Mouse (Mus musculus): ENCODE data around the gene Pus10. TPM values are rescaled to one million over a fixed set of nuclear protein-coding genes. Genes with fewer than 3 reads are reported as not detected.
A peak's percentile ranks its signal among the peaks of the same experiment; 100 is the strongest.

The Pus10 gene
- polyA plus RNA-seq (2015; fragmentation: Nextera tagmentation; extraction: Ambion mirVana): 23.5 and 28.2 TPM in 2 replicates

GRCm38 (mm10) chr11:23665311-23665786 lies at the start of gene Pus10:
TSS of gene Pus10 (plus strand) at chr11:23665674.
- Histone ChIP-seq H3K4me3 (peak within 1 kb of the TSS; percentile 93), H3K4me1 (peaks cover 15% of the 10 kb centered on the region), H3K27ac (peak within 1 kb of the TSS; percentile 95), H3K36me3 (peaks cover 9% of the 10 kb centered on the region; the same call in 1 of the 2 replicates), H3K4me2 (peak within 1 kb of the TSS; percentile 64), H3K9me3 (no peaks in the 10 kb centered on the region), H3K9ac (peak within 1 kb of the TSS; percentile 91), H3K27me3 (no peaks in the 10 kb centered on the region)
- ATAC-seq (ENCODE audit: insufficient number of reproducible peaks, insufficient read depth, low FRiP score, low TSS enrichment, low read depth): 0 out of 2 replicates have a peak, but pooled peaks have one; percentile 10
- under 1% methylated on average over 32 of the region's 40 CpGs for WGBS

GRCm38 (mm10) chr11:23618995-23619394 lies 46.5 kb upstream of the Pus10 start:
- Histone ChIP-seq H3K4me3 (no peak overlapping the region), H3K4me1 (no peaks in the 10 kb centered on the region), H3K9me3 (no peaks in the 10 kb centered on the region), H3K9ac (no peak overlapping the region), H3K27ac (no peak overlapping the region), H3K36me3 (peaks cover 20% of the 10 kb centered on the region), H3K4me2 (no peak overlapping the region), H3K27me3 (no peaks in the 10 kb centered on the region)
- no peak for ATAC-seq (ENCODE audit: insufficient number of reproducible peaks, insufficient read depth, low FRiP score, low TSS enrichment, low read depth)
- 83% methylated on average over 5 of the region's 5 CpGs for WGBS

DNA sequence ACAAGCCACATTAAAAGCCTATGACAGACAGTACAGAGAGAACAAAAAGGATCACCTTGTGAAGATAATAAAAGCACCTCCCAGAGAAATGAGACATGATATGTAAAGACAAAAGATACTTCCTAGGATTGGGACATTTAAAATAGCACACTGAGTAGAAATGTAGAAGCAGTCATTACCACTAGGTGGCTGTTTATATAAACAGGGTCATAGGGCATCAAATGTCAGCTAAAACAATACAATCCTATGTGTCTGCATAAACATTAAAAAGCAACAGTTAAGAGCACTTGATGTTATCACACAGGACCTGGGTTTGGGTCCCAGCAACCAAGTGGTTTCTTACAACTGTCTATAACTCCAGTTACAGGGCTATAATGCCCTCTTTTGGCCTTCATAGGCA lies 34.8 kb upstream of the Pus10 start:
- Histone ChIP-seq H3K9ac (no peak overlapping the region), H3K27me3 (no peaks in the 10 kb centered on the region), H3K9me3 (no peaks in the 10 kb centered on the region), H3K4me2 (no peak overlapping the region), H3K27ac (no peak overlapping the region), H3K4me3 (no peak overlapping the region), H3K36me3 (peaks cover 11% of the 10 kb centered on the region), H3K4me1 (0 out of 2 replicates have a peak, but pooled peaks cover 3% of the 10 kb centered on the region)
- ATAC-seq (ENCODE audit: insufficient number of reproducible peaks, insufficient read depth, low FRiP score, low TSS enrichment, low read depth): no peak

- peak; percentile 99 for ATAC-seq (ENCODE audit: insufficient number of reproducible peaks, insufficient read depth, low FRiP score, low TSS enrichment, low read depth)
- WGBS: under 1% methylated on average over 73 of the region's 103 CpGs
- H3K9me3 ChIP-seq: no peaks in the 10 kb centered on the region
Observed at GRCm38 (mm10) chr11:23632945-23633878, 32.3 kb upstream of the Pus10 start, which contains the start of gene 0610010F05Rik. TSS of gene 0610010F05Rik (minus strand) at chr11:23633639.

GRCm38 (mm10) chr11:23633879-23634215 lies 31.6 kb upstream of the Pus10 start:
- Histone ChIP-seq H3K27ac (no peak overlapping the region), H3K36me3 (peaks cover 7% of the 10 kb centered on the region), H3K4me1 (0 out of 2 replicates have a peak, but pooled peaks cover 3% of the 10 kb centered on the region), H3K4me2 (peak overlapping the region; percentile 86), H3K9ac (peak overlapping the region; percentile 17; the same call in 1 of the 2 replicates), H3K27me3 (no peaks in the 10 kb centered on the region), H3K9me3 (no peaks in the 10 kb centered on the region), H3K4me3 (peak overlapping the region; percentile 88)
- WGBS: 7% methylated on average over 7 of the region's 7 CpGs
- 0 out of 2 replicates have a peak, but pooled peaks have one; percentile 10 for ATAC-seq (ENCODE audit: insufficient number of reproducible peaks, insufficient read depth, low FRiP score, low TSS enrichment, low read depth)

More at GRCm38 (mm10) chr11:23632945-23633878, 32.3 kb upstream of the Pus10 start, which contains the start of gene 0610010F05Rik:
- H3K27me3 ChIP-seq: no peaks in the 10 kb centered on the region
- peak within 1 kb of the TSS; percentile 92 for H3K9ac ChIP-seq
- H3K4me1 ChIP-seq: 0 out of 2 replicates have a peak, but pooled peaks cover 3% of the 10 kb centered on the region
- H3K36me3 ChIP-seq: peaks cover 11% of the 10 kb centered on the region
- peak within 1 kb of the TSS; percentile 86 for H3K4me2 ChIP-seq
- H3K27ac ChIP-seq: peak within 1 kb of the TSS; percentile 83
- peak within 1 kb of the TSS; percentile 88 for H3K4me3 ChIP-seq

DNA sequence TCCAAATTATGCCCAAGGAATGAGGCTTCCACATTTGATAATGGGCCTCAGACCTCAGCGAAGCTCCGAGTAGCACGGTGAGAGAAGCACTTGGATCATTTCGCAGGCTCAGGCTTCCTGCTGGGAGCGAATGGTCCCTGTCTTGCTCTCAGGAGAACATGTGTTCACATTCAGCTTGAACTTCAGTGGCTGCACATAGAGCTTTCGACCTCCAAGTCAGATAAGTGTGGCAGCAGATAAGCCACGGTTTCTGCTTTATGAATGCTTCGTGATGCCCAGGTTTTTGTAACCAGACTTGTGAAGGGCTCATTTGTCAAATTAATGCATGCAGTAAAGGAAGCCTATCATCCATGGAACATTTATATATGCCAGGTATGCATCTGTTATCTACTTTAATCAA lies 30.9 kb upstream of the Pus10 start:
- Histone ChIP-seq H3K4me3 (no peak overlapping the region), H3K4me1 (0 out of 2 replicates have a peak, but pooled peaks cover 3% of the 10 kb centered on the region), H3K27me3 (no peaks in the 10 kb centered on the region), H3K9me3 (no peaks in the 10 kb centered on the region), H3K4me2 (no peak overlapping the region), H3K9ac (no peak overlapping the region), H3K27ac (no peak overlapping the region), H3K36me3 (peaks cover 12% of the 10 kb centered on the region)
- WGBS: 77% methylated on average over 8 of the region's 8 CpGs
- ATAC-seq (ENCODE audit: insufficient number of reproducible peaks, insufficient read depth, low FRiP score, low TSS enrichment, low read depth): no peak

- Histone ChIP-seq H3K4me2 (no peak overlapping the region), H3K36me3 (peaks cover 60% of the 10 kb centered on the region), H3K27me3 (no peaks in the 10 kb centered on the region), H3K4me1 (no peaks in the 10 kb centered on the region), H3K4me3 (no peak overlapping the region), H3K27ac (no peak overlapping the region), H3K9ac (no peak overlapping the region), H3K9me3 (0 out of 2 replicates have a peak, but pooled peaks cover 5% of the 10 kb centered on the region)
- no peak for ATAC-seq (ENCODE audit: insufficient number of reproducible peaks, insufficient read depth, low FRiP score, low TSS enrichment, low read depth)
Observed at GRCm38 (mm10) chr11:23647431-23647830, 18.0 kb upstream of the Pus10 start.

DNA sequence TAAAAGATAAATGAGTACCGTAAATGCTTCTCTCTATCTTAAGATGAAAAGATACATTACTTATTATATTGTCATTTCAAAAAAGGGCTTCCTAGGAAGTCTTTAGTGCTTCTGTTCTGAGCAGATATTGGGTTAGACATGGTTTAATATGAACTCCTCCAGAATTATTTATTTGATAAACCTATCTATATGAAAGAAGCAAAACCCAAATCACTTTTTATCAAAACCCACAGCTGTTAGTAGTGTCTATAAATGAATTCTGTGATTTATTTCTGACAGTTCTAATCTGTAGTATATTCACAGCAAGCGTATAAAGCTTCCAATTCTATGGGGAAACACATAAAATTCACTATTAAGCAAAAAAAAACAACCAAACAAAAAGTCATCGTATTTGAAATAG lies 17.6 kb upstream of the Pus10 start:
- H3K27ac ChIP-seq: no peak overlapping the region
- H3K9ac ChIP-seq: no peak overlapping the region
- H3K4me3 ChIP-seq: no peak overlapping the region
- H3K4me2 ChIP-seq: no peak overlapping the region
- H3K9me3 ChIP-seq: 0 out of 2 replicates have a peak, but pooled peaks cover 2% of the 10 kb centered on the region
- ATAC-seq (ENCODE audit: insufficient number of reproducible peaks, insufficient read depth, low FRiP score, low TSS enrichment, low read depth): no peak
- no peaks in the 10 kb centered on the region for H3K4me1 ChIP-seq
- H3K27me3 ChIP-seq: no peaks in the 10 kb centered on the region
- 93% methylated on average over 3 of the region's 3 CpGs for WGBS
- peaks cover 56% of the 10 kb centered on the region for H3K36me3 ChIP-seq

GRCm38 (mm10) chr11:23653666-23654065 lies 11.8 kb upstream of the Pus10 start:
- Histone ChIP-seq H3K9me3 (no peaks in the 10 kb centered on the region), H3K4me2 (no peak overlapping the region), H3K27me3 (no peaks in the 10 kb centered on the region), H3K9ac (no peak overlapping the region), H3K36me3 (peaks cover 25% of the 10 kb centered on the region), H3K4me3 (no peak overlapping the region), H3K27ac (no peak overlapping the region), H3K4me1 (no peaks in the 10 kb centered on the region)
- no peak for ATAC-seq (ENCODE audit: insufficient number of reproducible peaks, insufficient read depth, low FRiP score, low TSS enrichment, low read depth)
- WGBS: 67% methylated on average over 3 of the region's 3 CpGs

DNA sequence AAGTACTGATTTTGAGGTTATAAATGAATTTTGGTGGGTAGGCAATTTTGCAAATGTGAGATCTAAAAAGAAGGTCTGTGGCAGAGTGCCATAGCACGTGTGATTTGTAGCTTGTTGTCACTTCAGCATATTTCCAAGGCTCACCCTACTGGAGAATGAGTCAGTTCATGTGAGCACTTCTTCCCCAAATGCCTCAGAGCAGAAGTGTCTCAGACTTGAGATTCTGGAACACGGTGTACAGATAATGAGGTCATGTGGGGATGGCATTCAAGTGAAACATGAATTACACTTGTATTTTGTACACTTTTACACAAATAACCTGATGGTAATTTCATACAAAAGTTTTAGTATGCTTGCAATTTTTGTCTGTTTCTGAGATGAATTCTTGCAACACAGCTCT lies 7.7 kb upstream of the Pus10 start:
- Histone ChIP-seq H3K36me3 (no peaks in the 10 kb centered on the region), H3K4me2 (no peak overlapping the region), H3K4me1 (peaks cover 6% of the 10 kb centered on the region), H3K4me3 (no peak overlapping the region), H3K9me3 (no peaks in the 10 kb centered on the region), H3K27ac (no peak overlapping the region), H3K9ac (no peak overlapping the region), H3K27me3 (no peaks in the 10 kb centered on the region)
- WGBS: 83% methylated on average over 2 of the region's 2 CpGs
- no peak for ATAC-seq (ENCODE audit: insufficient number of reproducible peaks, insufficient read depth, low FRiP score, low TSS enrichment, low read depth)

DNA sequence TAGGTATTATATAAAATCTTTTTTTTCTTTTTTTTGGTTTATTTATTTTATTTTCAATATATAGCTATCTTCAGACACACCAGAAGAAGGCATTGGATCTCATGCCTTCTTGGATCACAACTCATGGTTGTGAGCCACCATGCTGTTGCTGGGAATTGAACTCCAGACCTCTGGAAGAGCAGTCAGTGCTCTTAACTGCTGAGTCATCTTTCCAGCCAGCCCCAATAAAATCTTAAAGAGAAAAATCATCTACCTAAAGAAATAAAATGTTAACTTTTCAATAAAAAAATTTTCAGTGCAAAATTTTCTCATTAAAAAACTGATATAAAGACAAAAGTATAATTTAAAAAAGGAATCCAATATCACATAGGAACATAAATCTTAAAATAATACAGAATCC lies 1.2 kb upstream of the Pus10 start:
- Histone ChIP-seq H3K27me3 (no peaks in the 10 kb centered on the region), H3K36me3 (peaks cover 9% of the 10 kb centered on the region; the same call in 1 of the 2 replicates), H3K4me3 (no peak overlapping the region), H3K4me2 (no peak overlapping the region), H3K4me1 (peaks cover 15% of the 10 kb centered on the region), H3K9ac (no peak overlapping the region), H3K9me3 (no peaks in the 10 kb centered on the region), H3K27ac (no peak overlapping the region)
- ATAC-seq (ENCODE audit: insufficient number of reproducible peaks, insufficient read depth, low FRiP score, low TSS enrichment, low read depth): no peak
